Mouse (Mus musculus): ENCODE data around the gene Epo.

DNA sequence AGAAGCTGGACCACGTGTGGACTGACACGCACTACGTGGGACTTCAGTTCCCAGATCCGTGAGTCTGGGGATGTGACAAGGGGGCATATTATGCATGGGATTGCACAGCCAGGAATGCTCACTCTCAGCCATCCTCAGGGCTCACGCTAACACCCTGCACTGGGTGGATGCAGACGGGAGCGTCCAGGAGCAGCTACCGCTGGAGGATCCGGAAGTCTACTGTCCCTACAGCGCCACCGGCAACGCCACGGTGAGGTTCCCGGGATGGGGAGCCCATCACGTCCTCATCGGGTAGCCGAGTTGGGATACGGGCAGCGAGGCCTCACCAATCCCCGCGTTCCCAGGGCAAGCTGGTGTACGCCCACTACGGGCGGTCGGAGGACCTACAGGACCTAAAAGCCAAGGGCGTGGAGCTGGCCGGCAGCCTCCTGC is 41.4 kb upstream of the Epo start:
- peak; percentile 56 for TF ChIP-seq CTCF (IDR thresholded peaks at IDR 0.05; ENCODE audit: borderline replicate concordance, insufficient read depth, low read depth, low read length)
- TF ChIP-seq POLR2A (IDR thresholded peaks at IDR 0.05; ENCODE audit: borderline replicate concordance, insufficient read depth, low read length) = no peak

Data from cerebellum, adult 2 months (tissue).